Mouse (Mus musculus) spleen, postnatal 14 days (tissue): ENCODE data around the gene Cldn7.
"Not testable (repeated sequence)": the region's sequence is repeated elsewhere in the genome, so short reads cannot be mapped to it uniquely, and the experiment has no call there.

Experiments used
- DNase-seq, 2 experiments: peaks; one replicate each; pipeline ENCODE4 v3.0.0; 2021 to 2022; ENCODE audit warnings: low spot score in 2 of 2

Gene Cldn7

GRCm38 (mm10) chr11:69964650-69965270 is at the start of gene Cldn7:
Cldn7 (plus strand) TSS chr11:69964779.
- no peak for DNase-seq

GRCm38 (mm10) chr11:69914917-69915430 is 49.6 kb upstream of the Cldn7 start:
- no peak for DNase-seq

- no peak for DNase-seq
Observed at GRCm38 (mm10) chr11:69915667-69916627, 48.6 kb upstream of the Cldn7 start.

- not testable (repeated sequence) for DNase-seq
Observed at GRCm38 (mm10) chr11:69916652-69917378, 47.8 kb upstream of the Cldn7 start.

- DNase-seq, result no peak
Observed at GRCm38 (mm10) chr11:69917379-69917948, 47.1 kb upstream of the Cldn7 start.

GRCm38 (mm10) chr11:69918118-69918517 is 46.5 kb upstream of the Cldn7 start:
- no peak for DNase-seq

GRCm38 (mm10) chr11:69919053-69919452 is 45.5 kb upstream of the Cldn7 start:
- no peak for DNase-seq

- DNase-seq, result peak; percentile 78 to 83
Observed at GRCm38 (mm10) chr11:69919661-69920265, 44.8 kb upstream of the Cldn7 start.

GRCm38 (mm10) chr11:69920266-69921031 is 44.1 kb upstream of the Cldn7 start:
- DNase-seq, result no peak

GRCm38 (mm10) chr11:69921114-69922011 is 43.2 kb upstream of the Cldn7 start, which contains the start of gene Eif5a:
Eif5a (minus strand) TSS chr11:69921958.
- DNase-seq, result peak; percentile 100

GRCm38 (mm10) chr11:69922012-69922756 is 42.4 kb upstream of the Cldn7 start:
- no peak for DNase-seq

GRCm38 (mm10) chr11:69922796-69923195 is 41.8 kb upstream of the Cldn7 start:
- DNase-seq, result no peak

GRCm38 (mm10) chr11:69927501-69927900 is 37.1 kb upstream of the Cldn7 start:
- DNase-seq, result no peak

- DNase-seq, result no peak
Observed at GRCm38 (mm10) chr11:69929712-69930111, 34.9 kb upstream of the Cldn7 start.

- not testable (repeated sequence) for DNase-seq
Observed at GRCm38 (mm10) chr11:69930176-69930575, 34.4 kb upstream of the Cldn7 start.

- no peak for DNase-seq
Observed at GRCm38 (mm10) chr11:69930967-69931537, 33.5 kb upstream of the Cldn7 start.

- no peak for DNase-seq
Observed at GRCm38 (mm10) chr11:69931769-69932168, 32.8 kb upstream of the Cldn7 start.

GRCm38 (mm10) chr11:69932254-69932653 is 32.3 kb upstream of the Cldn7 start:
- no peak for DNase-seq
